Mouse (Mus musculus) small intestine, adult 2 months (tissue): ENCODE results near the gene Myh9.

ENCODE experiments used
- CTCF ChIP-seq: fragments of 200-500 bp; IDR thresholded peaks from 2 replicates; pipeline ENCODE4 v1.5.1; 2012; ENCODE audit warnings: low read depth, mild to moderate bottlenecking, control low read depth, inconsistent platforms, low read length, moderate library complexity, mixed read lengths; ENCODE audit not compliant: insufficient replicate concordance, insufficient read length; ENCODE audit errors: extremely low read depth
- POLR2A ChIP-seq: fragments of 200-500 bp; IDR thresholded peaks from 2 replicates; pipeline ENCODE4 v1.6.1; 2012; ENCODE audit warnings: low read depth, mild to moderate bottlenecking, control low read depth, inconsistent platforms, low read length, moderate library complexity

DNA sequence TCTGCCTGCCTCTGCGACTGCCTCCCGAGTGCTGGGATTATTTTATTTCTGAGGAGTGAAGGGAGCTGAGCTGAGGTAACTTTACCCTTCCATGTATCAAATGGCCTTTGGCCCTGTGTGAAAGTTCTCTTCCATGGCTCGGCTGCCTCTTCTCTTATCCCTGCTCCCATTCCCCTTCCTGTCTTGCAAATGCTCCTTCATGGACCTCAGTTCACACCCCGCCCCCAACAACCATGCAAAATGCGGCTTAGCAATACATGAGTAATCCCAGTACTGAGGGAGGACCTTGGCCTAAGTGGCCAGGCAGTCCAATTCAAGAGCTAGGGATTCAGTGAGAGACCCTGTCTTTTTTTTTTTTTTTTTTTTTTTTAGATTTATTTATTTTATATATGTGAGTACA, 26.4 kb upstream of the Myh9 start:
- TF ChIP-seq CTCF, result no peak
- no peak for TF ChIP-seq POLR2A
